Mouse (Mus musculus) urinary bladder, postnatal 36 days (tissue): ENCODE data around the gene Sox6.

Experiments used
- DNase-seq, 2 experiments: peaks; one replicate each; pipeline ENCODE4 v3.0.0; 2022; ENCODE audit warnings: low spot score in 2 of 2, mixed read lengths in 1 of 2

Gene Sox6

GRCm38 (mm10) chr7:115985716-115986115, 52.9 kb downstream of the Sox6 start:
- DNase-seq = no peak

GRCm38 (mm10) chr7:115984076-115984475, 54.5 kb downstream of the Sox6 start:
- DNase-seq = no peak

- no peak for DNase-seq
Observed at GRCm38 (mm10) chr7:115979813-115980512, 58.6 kb downstream of the Sox6 start.

GRCm38 (mm10) chr7:115974518-115974917, 64.1 kb downstream of the Sox6 start:
- DNase-seq = no peak

- no peak for DNase-seq
Observed at GRCm38 (mm10) chr7:115967186-115967585, 71.4 kb downstream of the Sox6 start.

- DNase-seq = no peak
Observed at GRCm38 (mm10) chr7:115966181-115966580, 72.4 kb downstream of the Sox6 start.

- DNase-seq = no peak
Observed at GRCm38 (mm10) chr7:115953046-115953445, 85.5 kb downstream of the Sox6 start.

- DNase-seq = no peak
Observed at GRCm38 (mm10) chr7:115952235-115952634, 86.4 kb downstream of the Sox6 start.

- DNase-seq = no peak
Observed at GRCm38 (mm10) chr7:115951689-115952088, 86.9 kb downstream of the Sox6 start.

GRCm38 (mm10) chr7:115947916-115948315, 90.7 kb downstream of the Sox6 start:
- DNase-seq = no peak

GRCm38 (mm10) chr7:115946559-115946958, 92.0 kb downstream of the Sox6 start:
- DNase-seq = no peak

- no peak for DNase-seq
Observed at GRCm38 (mm10) chr7:115945516-115945915, 93.1 kb downstream of the Sox6 start.

GRCm38 (mm10) chr7:115944250-115944649, 94.3 kb downstream of the Sox6 start:
- DNase-seq = no peak

GRCm38 (mm10) chr7:115941766-115942165, 96.8 kb downstream of the Sox6 start:
- DNase-seq = no peak

- no peak for DNase-seq
Observed at GRCm38 (mm10) chr7:115939292-115939691, 99.3 kb downstream of the Sox6 start.

- DNase-seq = no peak
Observed at GRCm38 (mm10) chr7:115936908-115937307, 101.7 kb downstream of the Sox6 start.

GRCm38 (mm10) chr7:115915338-115915737, 123.3 kb downstream of the Sox6 start:
- DNase-seq = no peak

GRCm38 (mm10) chr7:115910313-115910712, 128.3 kb downstream of the Sox6 start:
- DNase-seq = no peak

- DNase-seq = no peak
Observed at GRCm38 (mm10) chr7:115904798-115905207, 133.8 kb downstream of the Sox6 start.

GRCm38 (mm10) chr7:115903931-115904797, 134.4 kb downstream of the Sox6 start:
- DNase-seq = no peak

- no peak for DNase-seq
Observed at GRCm38 (mm10) chr7:115903368-115903767, 135.2 kb downstream of the Sox6 start.

GRCm38 (mm10) chr7:115895831-115896230, 142.8 kb downstream of the Sox6 start:
- DNase-seq = no peak
